Mouse (Mus musculus) urinary bladder, postnatal 36 days (tissue): ENCODE data around the gene Amacr.
"Not testable (repeated sequence)": the region's sequence is repeated elsewhere in the genome, so short reads cannot be mapped to it uniquely, and the experiment has no call there.

Experiments used
- DNase-seq, 2 experiments: peaks; one replicate each; pipeline ENCODE4 v3.0.0; 2022; ENCODE audit warnings: low spot score in 2 of 2, mixed read lengths in 1 of 2

Gene Amacr

DNA sequence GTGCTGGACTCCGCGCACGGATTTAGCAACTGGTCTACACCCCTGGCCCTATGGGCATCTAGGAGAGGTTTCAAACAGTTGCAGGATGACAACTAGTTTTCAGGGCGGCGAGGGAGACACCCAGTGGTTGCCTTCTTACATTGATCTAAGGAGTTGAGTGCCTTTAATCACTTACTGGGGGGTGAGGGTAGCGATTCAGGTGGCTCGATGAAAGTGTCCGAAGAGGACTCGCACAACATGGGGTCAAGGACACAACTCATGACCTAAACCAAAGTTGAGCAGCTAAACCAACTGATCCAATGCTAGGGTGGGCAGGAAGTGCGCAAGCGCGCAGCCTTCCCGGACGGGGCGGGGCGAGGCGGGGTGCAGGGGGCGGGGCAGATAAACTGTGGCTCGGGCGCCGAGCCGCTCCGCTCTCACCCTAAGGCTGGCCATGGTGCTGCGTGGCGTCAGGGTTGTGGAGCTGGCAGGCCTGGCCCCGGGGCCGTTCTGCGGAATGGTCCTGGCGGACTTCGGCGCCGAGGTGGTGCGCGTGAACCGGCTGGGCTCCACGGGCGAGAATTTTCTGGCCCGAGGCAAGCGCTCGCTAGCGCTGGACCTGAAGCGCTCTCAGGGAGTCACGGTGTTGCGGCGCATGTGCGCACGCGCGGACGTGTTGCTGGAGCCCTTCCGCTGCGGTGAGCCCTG lies at the start of gene Amacr:
Amacr (plus strand) TSS at position 380 of the 687 bp plus-strand sequence.
- DNase-seq: peak; percentile 86 to 88

DNA sequence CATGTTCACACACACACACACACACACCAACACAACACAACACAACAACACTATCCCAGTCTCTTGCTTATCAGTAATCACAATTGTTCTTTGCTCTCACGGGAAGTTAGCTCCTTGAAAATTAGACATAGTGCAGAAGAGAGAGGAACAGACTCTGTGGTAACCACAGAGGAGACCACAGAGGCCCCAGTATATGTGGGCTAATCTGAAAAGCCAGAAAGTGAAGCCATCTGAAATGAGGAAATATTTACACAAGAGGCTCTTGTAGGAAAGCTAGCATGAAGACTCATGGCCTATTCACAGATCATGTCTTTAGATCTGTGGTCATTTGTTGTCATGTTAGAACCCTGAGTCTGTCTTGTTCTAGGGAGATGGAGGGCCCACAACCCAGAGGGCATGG lies 47.6 kb upstream of the Amacr start:
- no peak for DNase-seq

DNA sequence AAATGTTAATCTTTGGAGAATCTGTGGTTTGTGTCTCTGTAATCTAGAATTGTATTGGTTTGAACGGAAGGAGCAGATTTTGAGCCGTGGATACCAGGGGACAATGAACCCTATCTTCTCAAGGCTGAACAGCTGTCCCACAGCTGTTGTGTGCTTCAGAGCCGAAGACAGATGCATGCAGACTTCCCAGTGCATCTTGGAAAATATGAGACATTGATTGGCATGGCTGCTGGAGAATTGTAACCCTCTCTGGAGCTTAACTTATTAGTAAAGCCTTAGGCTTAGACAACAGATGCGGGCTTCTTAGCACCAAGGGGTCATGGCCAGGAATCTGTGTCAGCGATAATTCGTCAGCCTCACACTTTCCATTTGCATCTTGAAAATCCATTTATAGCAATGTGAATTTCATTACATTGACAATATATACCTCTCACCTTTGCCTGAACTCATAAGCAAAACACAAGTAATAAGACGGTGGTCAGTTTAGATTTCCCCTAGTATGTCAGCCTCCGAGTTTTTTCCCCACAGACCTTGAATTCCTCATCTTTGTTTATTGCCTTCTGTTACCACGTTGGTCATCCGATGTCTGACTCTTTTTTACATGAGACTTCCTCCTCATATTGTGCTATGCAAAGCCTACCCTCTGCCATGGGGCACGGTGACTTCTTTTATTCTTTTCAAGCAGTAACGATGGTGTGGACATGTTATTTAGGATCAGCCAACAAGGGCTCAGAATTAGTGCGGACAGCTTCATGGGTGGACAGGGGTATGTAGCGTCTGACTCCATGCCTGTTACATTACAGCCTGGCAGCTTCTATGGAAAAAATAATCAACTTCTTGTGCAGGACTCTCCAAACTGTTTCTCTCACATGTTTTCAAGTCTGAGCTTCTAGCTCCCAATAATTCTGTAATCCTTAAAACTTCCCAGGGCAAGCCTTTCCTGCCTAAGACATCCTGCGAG lies 41.1 kb upstream of the Amacr start:
- DNase-seq: no peak

DNA sequence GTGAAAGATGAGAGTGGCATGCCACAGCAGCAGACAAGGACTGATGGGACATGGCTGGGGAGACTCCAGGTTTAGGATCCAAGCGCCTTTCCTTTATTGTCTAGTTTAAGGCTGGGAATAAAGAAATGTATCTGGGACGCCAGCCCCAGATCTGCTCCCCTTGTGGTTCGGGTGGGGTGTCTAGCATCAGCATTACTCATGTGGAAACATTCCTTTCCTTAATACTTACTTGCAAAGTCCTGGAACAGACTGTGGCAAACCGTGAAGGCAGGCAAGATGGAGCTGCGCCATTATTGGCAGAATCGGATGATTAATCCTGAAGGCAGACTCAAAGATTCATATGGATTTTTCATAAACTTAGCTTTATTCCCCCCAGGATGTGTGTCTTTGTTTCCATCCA lies 39.7 kb upstream of the Amacr start:
- no peak for DNase-seq

DNA sequence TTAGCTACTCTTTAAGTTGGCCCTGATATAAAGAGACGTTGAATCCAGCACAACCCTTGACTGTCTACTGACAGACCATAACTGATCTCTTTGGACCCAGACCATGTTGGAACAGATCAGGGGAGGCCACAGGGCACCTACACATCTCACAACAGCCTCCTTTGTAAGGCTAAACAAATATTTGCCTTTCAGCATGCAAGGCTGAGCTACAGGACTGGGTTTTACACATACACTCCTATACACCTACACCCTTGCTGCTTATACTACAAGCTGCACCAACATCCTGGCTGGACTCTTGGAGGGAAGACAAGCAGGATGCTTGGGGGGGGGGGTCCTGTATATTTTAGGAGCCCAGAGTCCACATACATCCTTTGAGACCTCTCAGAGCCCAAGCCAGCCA lies 33.7 kb upstream of the Amacr start:
- DNase-seq: no peak

DNA sequence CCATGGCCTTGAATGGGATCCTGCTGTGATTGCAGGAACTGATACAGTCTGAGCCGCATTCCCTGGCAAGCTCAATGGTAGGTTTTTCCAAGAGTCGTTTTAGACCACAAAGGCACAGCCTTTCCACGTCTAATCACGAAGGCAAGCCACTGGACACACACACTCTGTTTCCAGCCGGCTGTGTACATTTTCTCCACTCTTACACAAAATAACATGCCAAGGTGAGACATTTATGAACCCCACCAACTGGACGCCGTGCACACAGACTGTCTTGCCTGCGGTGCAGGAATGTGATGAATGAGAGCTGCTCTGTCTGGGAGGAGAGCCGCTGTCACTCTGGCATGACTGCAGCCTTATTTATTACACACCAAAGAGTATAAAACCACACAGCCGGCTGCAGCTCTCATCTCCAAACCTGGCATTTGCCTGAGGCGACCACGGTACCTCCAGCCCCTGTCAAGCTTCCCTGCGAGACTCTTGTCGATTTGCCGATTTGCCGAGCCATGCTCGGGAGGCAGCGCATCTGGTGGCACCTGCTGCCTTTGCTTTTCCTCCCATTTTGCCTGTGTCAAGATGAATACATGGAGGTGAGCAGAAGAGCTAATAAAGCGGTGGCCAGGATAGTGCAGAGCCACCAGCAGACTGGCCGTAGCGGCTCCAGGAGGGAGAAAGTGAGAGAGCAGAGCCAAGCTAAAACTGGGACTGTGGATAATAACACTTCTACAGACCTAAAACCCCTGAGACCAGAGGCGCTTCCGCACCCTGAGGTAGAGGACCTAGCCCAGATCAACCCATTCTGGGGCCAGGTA lies 29.4 kb upstream of the Amacr start, which contains the start of gene C1qtnf3:
C1qtnf3 (plus strand) TSS at position 382 of the 809 bp plus-strand sequence.
- DNase-seq: no peak

GRCm38 (mm10) chr15:10952760-10953305 lies 28.7 kb upstream of the Amacr start:
- no peak for DNase-seq

GRCm38 (mm10) chr15:10953465-10953864 lies 28.1 kb upstream of the Amacr start:
- DNase-seq: no peak

DNA sequence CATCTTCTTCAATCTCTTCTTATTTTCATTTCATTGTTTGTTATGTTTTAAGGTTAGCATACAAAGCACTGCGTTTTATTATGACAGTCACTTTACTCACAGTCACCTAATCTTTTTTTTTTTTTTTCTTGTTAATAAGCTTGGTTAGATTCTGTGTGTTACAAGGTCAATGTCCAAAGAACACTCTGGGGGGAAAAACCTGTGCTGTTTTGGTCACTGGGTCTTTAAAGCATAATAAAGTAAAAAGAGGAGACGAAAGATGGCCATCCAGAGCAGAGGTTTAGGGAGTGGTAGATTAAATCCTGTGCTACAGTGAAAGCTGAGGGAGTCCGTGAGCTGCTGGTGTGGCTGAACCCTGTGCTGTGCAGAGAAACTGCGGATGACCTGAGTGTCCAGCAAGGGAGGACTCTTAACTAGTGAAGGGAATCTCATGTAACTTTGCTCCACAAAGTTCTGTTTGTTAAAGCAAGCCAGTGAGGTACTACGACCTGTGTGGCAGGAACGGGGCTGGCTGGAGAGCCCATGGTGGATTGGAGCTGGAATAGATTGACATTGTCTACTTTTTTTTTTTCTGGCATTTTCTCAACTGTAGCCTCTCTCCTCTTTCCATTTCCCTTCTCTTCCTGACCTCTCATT lies 27.1 kb upstream of the Amacr start:
- DNase-seq: no peak

GRCm38 (mm10) chr15:10955156-10955555 lies 26.4 kb upstream of the Amacr start:
- no peak for DNase-seq

GRCm38 (mm10) chr15:10956706-10957105 lies 24.9 kb upstream of the Amacr start:
- no peak for DNase-seq

DNA sequence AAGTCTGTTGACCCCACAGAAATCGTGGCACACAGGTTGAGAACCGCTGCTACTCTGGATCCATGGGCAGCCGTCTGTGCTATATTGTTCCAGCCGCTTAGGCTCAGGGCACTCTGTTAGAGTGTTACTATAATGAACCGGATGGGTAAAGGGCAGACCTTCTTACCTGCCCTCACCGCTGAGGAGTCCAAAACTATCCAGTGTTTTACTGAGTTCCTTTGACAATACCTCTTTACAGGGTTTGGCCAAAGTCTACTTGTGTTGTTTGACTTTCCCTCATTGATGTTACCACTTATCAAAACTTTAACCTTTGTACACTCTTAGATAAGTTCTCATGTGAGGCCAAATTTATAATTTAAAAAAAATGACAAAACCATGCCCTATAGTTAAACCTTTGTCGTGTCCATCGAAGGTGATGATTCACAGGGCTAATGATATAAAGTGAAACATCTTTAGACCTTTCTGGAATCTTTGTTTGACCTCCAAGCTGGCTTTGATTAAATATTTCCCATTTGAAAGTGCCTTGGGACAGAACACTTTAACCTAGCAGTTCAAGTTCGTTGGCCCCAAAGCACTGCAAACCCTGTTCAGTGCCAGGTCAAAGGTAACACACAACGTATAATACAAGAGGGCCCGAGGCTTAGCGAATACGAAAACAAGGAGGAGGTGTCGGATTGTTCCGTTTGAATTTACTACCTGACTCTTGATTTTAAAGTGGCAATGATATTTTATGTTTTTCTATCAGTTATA lies 22.1 kb upstream of the Amacr start:
- no peak for DNase-seq

GRCm38 (mm10) chr15:10960267-10960666 lies 21.3 kb upstream of the Amacr start:
- no peak for DNase-seq

- no peak for DNase-seq
Measured at GRCm38 (mm10) chr15:10962601-10963000, 19.0 kb upstream of the Amacr start.

- DNase-seq: no peak
Measured at GRCm38 (mm10) chr15:10969439-10969838, 12.1 kb upstream of the Amacr start.

DNA sequence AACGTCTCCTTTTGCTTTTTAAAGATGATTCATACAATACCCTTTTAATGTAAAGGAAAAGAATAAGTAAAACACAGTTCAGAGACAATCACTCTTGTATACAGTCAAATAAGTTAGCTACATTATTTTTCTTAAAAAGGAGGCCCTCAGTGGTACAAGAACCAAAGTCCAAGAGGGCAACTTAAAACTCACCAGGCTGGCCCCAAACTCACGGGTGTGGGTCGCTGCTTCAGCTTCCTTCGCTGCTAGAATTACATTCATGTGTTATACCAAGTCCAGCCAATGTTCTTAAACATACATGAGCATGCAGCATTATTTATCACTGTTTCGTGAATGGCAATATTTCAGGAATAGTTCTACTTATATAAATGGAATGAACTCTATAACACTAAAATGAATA lies 10.8 kb upstream of the Amacr start:
- DNase-seq: no peak

DNA sequence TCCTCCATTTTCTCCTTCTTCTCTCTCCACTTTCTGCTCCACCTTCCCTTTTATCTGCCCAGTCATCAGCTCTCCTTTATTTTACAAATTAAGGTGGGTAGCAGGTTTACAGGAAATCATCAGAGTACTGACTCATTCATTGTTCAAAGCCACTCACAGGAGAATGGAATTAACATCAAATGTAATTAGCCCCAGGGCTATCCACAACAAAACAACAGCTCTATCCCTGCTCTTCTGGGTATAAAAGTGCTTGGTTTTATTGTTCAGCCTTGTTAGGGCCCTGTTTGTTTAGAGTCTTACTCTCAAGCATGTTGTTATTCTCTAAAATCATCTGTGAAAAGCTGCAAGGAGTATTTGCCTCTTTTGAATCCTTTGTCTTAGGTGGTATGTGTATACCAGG lies 4.4 kb upstream of the Amacr start:
- DNase-seq: no peak

GRCm38 (mm10) chr15:10980712-10981111 lies 844 bp upstream of the Amacr start:
- no peak for DNase-seq

DNA sequence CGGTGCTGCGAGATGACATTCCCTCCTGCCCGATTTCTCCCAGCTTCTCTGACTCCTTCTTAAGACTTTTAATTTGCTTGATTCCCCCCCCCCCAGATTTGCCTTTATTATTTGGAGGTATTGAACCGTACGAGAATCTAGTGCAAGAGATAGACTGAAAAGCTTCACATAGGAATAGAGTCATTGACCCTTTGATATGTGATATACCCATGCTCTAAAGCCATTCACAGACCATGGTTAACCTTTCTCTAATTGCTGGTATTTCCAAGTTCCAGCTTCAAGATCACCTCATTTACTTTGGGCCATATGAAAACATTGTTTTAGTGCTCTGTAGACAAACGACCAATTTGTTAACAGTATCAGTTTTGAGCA lies 494 bp downstream of the Amacr start:
- DNase-seq: no peak

DNA sequence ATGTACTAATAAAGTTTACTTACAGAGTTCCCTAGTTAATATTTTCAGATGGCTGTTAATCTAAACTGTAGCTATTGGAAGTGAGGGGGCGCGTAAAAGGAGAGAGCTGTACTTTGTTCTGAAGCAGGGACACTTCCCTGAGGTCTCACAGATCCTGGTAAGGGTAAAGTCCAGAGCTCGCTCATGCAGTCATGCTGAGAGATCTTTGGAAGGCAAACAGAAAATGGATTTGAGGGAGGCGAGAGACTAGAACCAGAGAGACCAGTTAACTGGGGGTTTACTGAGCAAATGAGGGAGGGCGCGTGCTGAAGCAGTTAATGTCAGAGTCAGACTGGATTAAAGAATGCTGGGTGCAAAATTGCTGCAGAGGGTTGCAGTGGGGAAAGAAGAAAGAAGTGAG lies 4.2 kb downstream of the Amacr start:
- DNase-seq: no peak

DNA sequence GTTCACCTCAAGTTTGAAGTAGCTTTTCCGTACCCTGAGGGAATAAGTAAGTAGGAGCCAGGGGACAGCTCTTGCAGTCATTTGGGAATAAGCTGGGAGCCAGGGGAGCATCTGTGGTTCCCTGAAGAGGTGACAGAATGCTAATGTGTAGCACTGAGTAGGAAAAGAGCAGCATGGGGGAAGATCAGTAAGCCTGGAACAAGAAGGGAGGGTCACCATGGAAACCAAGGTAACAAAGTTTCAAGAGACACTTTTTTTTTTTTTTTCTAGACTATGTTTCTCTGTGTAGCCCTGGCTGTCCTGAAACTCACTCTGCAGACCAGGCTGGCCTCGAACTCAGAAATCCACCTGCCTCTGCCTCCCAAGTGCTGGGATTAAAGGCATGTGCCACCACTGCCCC lies 4.9 kb downstream of the Amacr start:
- DNase-seq: not testable (repeated sequence)
